17 mouse cellular contexts compared by ENCODE assay signal in the genomic region with DNA sequence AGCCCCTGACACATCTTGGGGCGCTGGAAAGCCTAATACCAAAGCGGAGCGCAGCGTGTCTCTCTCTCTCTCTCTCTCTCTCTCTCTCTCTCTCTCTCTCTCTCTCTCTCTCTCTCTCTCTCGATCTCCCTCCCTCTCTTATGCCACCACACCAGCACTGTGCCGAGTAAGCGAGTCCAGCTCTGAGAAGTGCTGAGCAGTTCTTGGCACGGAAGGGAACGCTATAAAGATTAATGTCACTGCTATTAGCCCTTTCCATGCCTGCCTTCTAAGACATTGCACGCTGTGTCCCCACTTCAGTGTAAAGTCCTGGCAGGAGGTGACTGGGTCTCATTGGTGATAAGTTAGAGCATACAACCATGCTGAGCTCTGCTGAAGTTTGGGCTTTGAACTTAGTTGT. TPM values are rescaled to one million over a fixed set of nuclear protein-coding genes. Genes with fewer than 3 reads are reported as not detected.
DNase-seq lines count a peak whose midpoint lies in the region; ATAC-seq and TF ChIP-seq lines count a peak whose summit lies in the region.
"Had no signal": no experiment of that assay in that cellular context is flagged by ENCODE, and none has a peak within 500 bp of the region (broad histone marks: within the 10 kb centered on the region; RNA-seq: fewer than 3 reads in every experiment).

No protein-coding gene starts in this region.

- no peak overlapping the region for H3K4me2 ChIP-seq in heart, embryonic 16.5 days (ENCODE audit: low read depth, low read length)
- H3K4me2 ChIP-seq in lung, embryonic 14.5 days, result 0 out of 2 replicates have a peak overlapping the region, but pooled peaks have one; percentile 10
- H3K4me2 ChIP-seq in stomach, embryonic 16.5 days (ENCODE audit: low read depth, low read length), result no peak overlapping the region
- H3K4me2 ChIP-seq: embryonic facial prominence, embryonic 12.5 days; limb, embryonic 13.5 days; midbrain, embryonic 11.5 days had no signal

- H3K9me3 ChIP-seq in heart, embryonic 16.5 days (replicated peaks; ENCODE audit: control insufficient read depth, low read length), result no peaks in the 10 kb centered on the region
- no peaks in the 10 kb centered on the region for H3K9me3 ChIP-seq in lung, embryonic 14.5 days (ENCODE audit: low read depth, low read length)
- no peaks in the 10 kb centered on the region for H3K9me3 ChIP-seq in stomach, embryonic 16.5 days (replicated peaks; ENCODE audit: control insufficient read depth, low read length)
- H3K9me3 ChIP-seq: embryonic facial prominence, embryonic 12.5 days; forebrain, embryonic 10.5 days; limb, embryonic 13.5 days had no signal

- H3K4me1 ChIP-seq in heart, embryonic 16.5 days (ENCODE audit: control insufficient read depth, insufficient read depth, low read length), result no peaks in the 10 kb centered on the region
- no peaks in the 10 kb centered on the region for H3K4me1 ChIP-seq in lung, embryonic 14.5 days (ENCODE audit: insufficient read depth)
- no peaks in the 10 kb centered on the region for H3K4me1 ChIP-seq in stomach, embryonic 16.5 days (ENCODE audit: control insufficient read depth, insufficient read depth, low read length)
- H3K4me1 ChIP-seq: embryonic facial prominence, embryonic 12.5 days; limb, embryonic 13.5 days had no signal

- no peak for TF ChIP-seq CTCF in lung, embryonic 14.5 days (IDR thresholded peaks at IDR 0.05; ENCODE audit: low read depth)

- peak; percentile 45; the same call in 1 of the 2 replicates for ATAC-seq in heart, embryonic 16.5 days (replicated peaks; ENCODE audit: extremely low read depth, insufficient read depth, low FRiP score)
- peak; percentile 47; the same call in 1 of the 2 replicates for ATAC-seq in lung, embryonic 14.5 days (ENCODE audit: insufficient read depth)
- peak; percentile 39; the same call in 1 of the 2 replicates for ATAC-seq in stomach, embryonic 16.5 days (ENCODE audit: insufficient read depth, low FRiP score)
- ATAC-seq: inflammation-experienced regulatory T-cells, adult 6 months had no signal

- 55% methylated on average over 10 of the region's 10 CpGs for WGBS in heart, embryonic 16.5 days
- 49% methylated on average over 10 of the region's 10 CpGs for WGBS in lung, embryonic 14.5 days
- WGBS in stomach, embryonic 16.5 days, result 56% methylated on average over 10 of the region's 10 CpGs

- no peak overlapping the region for H3K4me3 ChIP-seq in heart, embryonic 16.5 days (ENCODE audit: low read length)
- no peak overlapping the region for H3K4me3 ChIP-seq in lung, embryonic 14.5 days (ENCODE audit: low read depth, low read length)
- no peak overlapping the region for H3K4me3 ChIP-seq in stomach, embryonic 16.5 days (replicated peaks; ENCODE audit: low read length)
- H3K4me3 ChIP-seq: embryonic facial prominence, embryonic 12.5 days; forebrain, embryonic 10.5 days; limb, embryonic 13.5 days had no signal

- H3K36me3 ChIP-seq in heart, embryonic 16.5 days (ENCODE audit: control insufficient read depth, insufficient read depth), result no peaks in the 10 kb centered on the region
- H3K36me3 ChIP-seq in lung, embryonic 14.5 days (ENCODE audit: insufficient read depth), result no peaks in the 10 kb centered on the region
- H3K36me3 ChIP-seq in stomach, embryonic 16.5 days (ENCODE audit: control insufficient read depth, insufficient read depth, low read length), result no peaks in the 10 kb centered on the region
- H3K36me3 ChIP-seq: embryonic facial prominence, embryonic 12.5 days; forebrain, embryonic 10.5 days; limb, embryonic 13.5 days had no signal

- no peak overlapping the region for H3K27ac ChIP-seq in heart, embryonic 16.5 days (ENCODE audit: low read length)
- no peak overlapping the region for H3K27ac ChIP-seq in lung, embryonic 14.5 days (ENCODE audit: low read depth)
- H3K27ac ChIP-seq in stomach, embryonic 16.5 days (ENCODE audit: low read length), result no peak overlapping the region
- H3K27ac ChIP-seq: embryonic facial prominence, embryonic 12.5 days; forebrain, embryonic 10.5 days; limb, embryonic 13.5 days had no signal

- H3K9ac ChIP-seq in heart, embryonic 16.5 days (ENCODE audit: low read length), result no peak overlapping the region
- no peak overlapping the region for H3K9ac ChIP-seq in lung, embryonic 14.5 days
- H3K9ac ChIP-seq in stomach, embryonic 16.5 days (ENCODE audit: low read length), result no peak overlapping the region
- H3K9ac ChIP-seq: embryonic facial prominence, embryonic 12.5 days; limb, embryonic 13.5 days had no signal

- H3K27me3 ChIP-seq in heart, embryonic 16.5 days (ENCODE audit: control insufficient read depth, insufficient read depth, low read length), result no peaks in the 10 kb centered on the region
- H3K27me3 ChIP-seq in lung, embryonic 14.5 days (ENCODE audit: insufficient read depth, low read length), result no peaks in the 10 kb centered on the region
- H3K27me3 ChIP-seq in stomach, embryonic 16.5 days (ENCODE audit: control insufficient read depth, insufficient read depth, low read length), result no peaks in the 10 kb centered on the region
- H3K27me3 ChIP-seq: embryonic facial prominence, embryonic 12.5 days; limb, embryonic 13.5 days had no signal

- no peak for DNase-seq in heart, adult 8-10 months (ENCODE audit: low spot score)
- peak; percentile 11 for DNase-seq in lung, embryonic 14.5 days
- no peak for DNase-seq in lung, postnatal 36 days
- peak; percentile 30 to 43 for DNase-seq in kidney, postnatal 36 days
- DNase-seq in cerebellum, postnatal 14 days, result no peak
- no peak for DNase-seq in thymus, postnatal 36 days
- DNase-seq: adrenal gland, postnatal 14 days; cerebellum, postnatal 25 days; heart, postnatal 14 days had no signal

RNA-seq across cellular contexts. Expression of gene Slc2a2, which starts 1.5 kb away (rescaled TPM):
- polyA plus RNA-seq in heart, embryonic 16.5 days (2015; fragmentation: Nextera tagmentation; extraction: Ambion mirVana), result 0.12 TPM in 2 replicates
- total RNA-seq in heart, adult 8-10 months (2022), result under 1 TPM in 3 of 4 experiments, not detected in 1; 0.06 to 0.26 (median 0.16) TPM
- polyA plus RNA-seq in lung, embryonic 14.5 days (2014; fragmentation: Nextera tagmentation; extraction: Ambion mirVana), result 0.08 and 0.14 TPM in 2 replicates
- 4.8 and 5.6 TPM in 2 replicates for polyA plus RNA-seq in stomach, embryonic 16.5 days (2015; fragmentation: Nextera tagmentation; extraction: Ambion mirVana)
- total RNA-seq: left cerebral cortex, adult 18-20 months had no signal
- polyA plus RNA-seq: midbrain, embryonic 11.5 days had no signal

Comparison
In these comparisons a context has a peak if more than half of its experiments do, and no peak if none do; other contexts are left out.
1. DNase-seq: peak in lung, embryonic 14.5 days (single experiment) and kidney, postnatal 36 days (2 of 2); none in heart, adult 8-10 months (single experiment), lung, postnatal 36 days (single experiment), cerebellum, postnatal 14 days (0 of 2) and thymus, postnatal 36 days (0 of 2).
2. Peak in every context shown above with its lines, with median percentiles within 50 percentile points of each other: ATAC-seq.